Mouse (Mus musculus) liver, adult 2 months (tissue): ENCODE data around the gene Olfr943.

Experiments
- CTCF ChIP-seq: fragments of 200-500 bp; IDR thresholded peaks from 2 replicates; pipeline ENCODE4 v1.5.1; 2011; ENCODE audit warnings: low read depth, low read length, control low read depth
- POLR2A ChIP-seq: fragments of 200-500 bp; IDR thresholded peaks from 2 replicates; pipeline ENCODE4 v1.6.1; 2011; ENCODE audit warnings: low read length, control low read depth; ENCODE audit not compliant: insufficient read depth; ENCODE audit errors: extremely low read depth

GRCm38 (mm10) chr9:39201620-39202019 lies 35.5 kb downstream of the Olfr943 start, which contains the start of gene Olfr944:
- TF ChIP-seq POLR2A (no peak), CTCF (no peak)
